Mouse (Mus musculus) liver, embryonic 16.5 days (tissue): ENCODE measurements around the gene Ror2. TPM values are rescaled to one million over a fixed set of nuclear protein-coding genes. Genes with fewer than 3 reads are reported as not detected.

Source experiments
- ATAC-seq: fragments of 200-750 bp; cut with Nextera tagmentation; 2 replicates; pipeline ENCODE4 v1.8.0; 2017; ENCODE audit warnings: low read depth, mild to moderate bottlenecking, moderate number of reproducible peaks, moderate library complexity
- H3K27ac ChIP-seq: fragments of 300-500 bp; sonication (generic); 2 replicates; pipeline ENCODE4 v1.5.1; 2014; ENCODE audit warnings: mild to moderate bottlenecking, low read length
- H3K27me3 ChIP-seq: fragments of 300-500 bp; sonication (generic); 2 replicates; pipeline ENCODE4 v1.6.1; 2014; ENCODE audit warnings: low read depth, low read length, mixed read lengths; ENCODE audit not compliant: control insufficient read depth, insufficient read depth
- H3K36me3 ChIP-seq: fragments of 300-500 bp; sonication (generic); 2 replicates; pipeline ENCODE4 v1.6.1; 2014; ENCODE audit warnings: mild to moderate bottlenecking; ENCODE audit not compliant: control insufficient read depth, insufficient read depth
- H3K4me1 ChIP-seq: fragments of 300-500 bp; sonication (generic); 2 replicates; pipeline ENCODE4 v1.6.1; 2014; ENCODE audit warnings: low read depth, low read length, mixed read lengths; ENCODE audit not compliant: control insufficient read depth
- H3K4me2 ChIP-seq: fragments of 300-500 bp; sonication (generic); 2 replicates; pipeline ENCODE4 v1.6.1; 2014; ENCODE audit warnings: low read depth, low read length, mixed read lengths
- H3K4me3 ChIP-seq: fragments of 300-500 bp; sonication (generic); 2 replicates; pipeline ENCODE4 v1.5.1; 2014; ENCODE audit warnings: low read depth, mild to moderate bottlenecking, low read length
- H3K9ac ChIP-seq: fragments of 300-500 bp; sonication (generic); 2 replicates; pipeline ENCODE4 v1.6.1; 2014; ENCODE audit warnings: low read depth, low read length
- H3K9me3 ChIP-seq: fragments of 300-500 bp; sonication (generic); replicated peaks from 2 replicates; pipeline ENCODE4 v1.6.1; 2016; ENCODE audit warnings: low read length; ENCODE audit not compliant: control insufficient read depth
- WGBS: fragments of 180-500 bp; shearing (Covaris S2); extraction: QIAGEN DNeasy Blood & Tissue Kit; methylation state at CpG from one replicate; pipeline ENCODE4 v1.1.7; 2014; ENCODE audit not compliant: insufficient replicate concordance; 5-methylcytosine and 5-hydroxymethylcytosine counted together
- polyA plus RNA-seq: library from polyadenylated mRNA; unstranded; fragments of >200 nt; fragmentation: Nextera tagmentation; extraction: Ambion mirVana; gene quantifications from 2 replicates; pipeline ENCODE4 v1.2.1, GENCODE M21; 2015

Ror2 gene
- polyA plus RNA-seq, 1 experiment from 2014 or later = 0.24 TPM

GRCm38 (mm10) chr13:53233381-53233780 is 52.5 kb downstream of the Ror2 start:
- Histone ChIP-seq H3K36me3 (no peaks in the 10 kb centered on the region), H3K4me2 (no peak overlapping the region), H3K9me3 (no peaks in the 10 kb centered on the region), H3K4me1 (no peaks in the 10 kb centered on the region), H3K27ac (no peak overlapping the region), H3K4me3 (no peak overlapping the region), H3K27me3 (peaks cover 3% of the 10 kb centered on the region), H3K9ac (no peak overlapping the region)
- ATAC-seq = no peak
- 26% methylated on average over 9 of the region's 9 CpGs for WGBS

DNA sequence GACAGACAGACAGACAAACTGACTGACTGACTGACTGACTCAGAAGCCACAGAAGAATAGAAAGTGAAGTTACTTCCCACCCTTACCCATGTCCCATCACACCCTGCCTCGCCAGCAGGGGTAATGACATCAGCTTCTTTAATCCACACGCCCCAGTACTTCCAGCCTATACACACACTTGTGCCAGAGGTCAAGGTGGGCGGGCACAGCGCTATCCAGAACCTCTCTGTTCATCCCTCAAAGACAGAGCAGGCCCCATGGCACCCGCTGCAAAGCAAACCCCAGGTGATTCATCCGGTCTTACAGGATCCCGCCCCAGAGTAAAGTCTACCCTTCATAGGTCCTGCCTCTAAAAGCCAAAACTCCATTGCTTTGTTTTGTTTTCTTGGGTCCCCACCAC is 53.5 kb downstream of the Ror2 start:
- peaks cover 2% of the 10 kb centered on the region for H3K27me3 ChIP-seq
- H3K9ac ChIP-seq = no peak overlapping the region
- no peak overlapping the region for H3K4me3 ChIP-seq
- no peak overlapping the region for H3K4me2 ChIP-seq
- H3K36me3 ChIP-seq = no peaks in the 10 kb centered on the region
- ATAC-seq = no peak
- 51% methylated on average over 7 of the region's 7 CpGs for WGBS
- no peaks in the 10 kb centered on the region for H3K9me3 ChIP-seq
- H3K27ac ChIP-seq = no peak overlapping the region
- no peaks in the 10 kb centered on the region for H3K4me1 ChIP-seq

DNA sequence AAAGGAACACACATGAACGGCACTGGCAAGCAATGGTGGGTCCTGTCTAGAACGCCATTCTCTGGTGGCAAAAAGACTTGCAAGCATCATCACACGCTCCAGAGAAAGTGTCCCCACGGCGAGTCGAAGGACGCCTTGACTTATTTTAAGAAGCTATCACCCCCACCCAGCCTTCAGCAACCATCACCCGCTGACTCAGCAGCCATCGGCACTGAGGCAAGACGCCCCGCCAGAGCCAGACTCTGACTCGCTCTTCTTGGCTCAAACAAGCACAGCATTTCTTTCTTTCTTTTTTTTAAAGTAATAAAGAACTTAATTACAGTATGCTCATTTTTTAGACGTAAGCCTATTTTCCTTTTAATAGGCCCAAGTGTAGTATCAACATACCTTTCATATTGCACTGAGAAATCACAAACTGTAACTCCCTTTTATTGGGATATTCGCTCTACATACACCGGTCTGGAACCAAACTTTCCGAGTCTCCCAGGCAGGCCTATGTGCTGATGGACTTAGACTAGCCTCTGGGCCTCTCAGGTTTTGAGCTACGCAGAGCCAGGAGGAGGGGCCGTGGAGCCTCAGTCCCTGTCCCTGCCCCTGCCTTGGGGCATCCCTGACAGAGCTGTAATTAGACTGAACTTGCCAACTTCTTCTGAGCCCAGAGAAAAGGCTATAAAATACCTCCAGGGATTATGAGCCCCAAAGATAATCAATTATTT is 55.3 kb downstream of the Ror2 start:
- Histone ChIP-seq H3K4me3 (no peak overlapping the region), H3K9me3 (no peaks in the 10 kb centered on the region), H3K27ac (no peak overlapping the region), H3K9ac (no peak overlapping the region), H3K4me1 (no peaks in the 10 kb centered on the region), H3K27me3 (no peaks in the 10 kb centered on the region; the same call in 1 of the 2 replicates), H3K4me2 (no peak overlapping the region), H3K36me3 (no peaks in the 10 kb centered on the region)
- ATAC-seq = no peak
- 70% methylated on average over 18 of the region's 18 CpGs for WGBS

DNA sequence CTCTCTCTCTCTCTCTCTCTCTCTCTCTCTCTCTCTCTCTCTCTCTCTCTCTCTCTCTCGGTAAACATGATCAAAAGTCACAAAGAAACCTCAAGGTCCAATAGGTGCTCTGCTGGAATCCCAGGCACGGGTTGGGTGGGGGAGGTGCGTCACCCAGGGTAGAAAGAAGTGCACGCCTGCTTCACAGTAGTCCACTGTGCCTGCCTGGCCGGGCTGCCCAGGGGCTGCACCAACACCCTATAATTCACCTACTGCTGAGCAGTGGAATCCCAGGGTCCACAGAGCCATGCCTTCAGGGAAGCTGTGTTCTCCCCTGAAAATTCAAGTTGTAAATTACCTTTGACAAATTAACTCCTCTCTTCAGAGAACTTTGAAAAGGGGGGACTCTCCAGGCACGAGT is 58.9 kb downstream of the Ror2 start:
- ATAC-seq = no peak
- Histone ChIP-seq H3K9ac (no peak overlapping the region), H3K36me3 (no peaks in the 10 kb centered on the region), H3K4me2 (no peak overlapping the region), H3K27me3 (no peaks in the 10 kb centered on the region), H3K9me3 (peaks cover 3% of the 10 kb centered on the region; the same call in 1 of the 2 replicates), H3K4me3 (no peak overlapping the region), H3K4me1 (no peaks in the 10 kb centered on the region), H3K27ac (no peak overlapping the region)
- 60% methylated on average over 6 of the region's 6 CpGs for WGBS

- 72% methylated on average over 7 of the region's 7 CpGs for WGBS
- Histone ChIP-seq H3K9me3 (peaks cover 3% of the 10 kb centered on the region; the same call in 1 of the 2 replicates), H3K4me2 (no peak overlapping the region), H3K9ac (no peak overlapping the region), H3K4me1 (no peaks in the 10 kb centered on the region), H3K36me3 (no peaks in the 10 kb centered on the region), H3K27me3 (no peaks in the 10 kb centered on the region), H3K27ac (no peak overlapping the region), H3K4me3 (no peak overlapping the region)
- ATAC-seq = no peak
Measured at GRCm38 (mm10) chr13:53226461-53226860, 59.5 kb downstream of the Ror2 start.

DNA sequence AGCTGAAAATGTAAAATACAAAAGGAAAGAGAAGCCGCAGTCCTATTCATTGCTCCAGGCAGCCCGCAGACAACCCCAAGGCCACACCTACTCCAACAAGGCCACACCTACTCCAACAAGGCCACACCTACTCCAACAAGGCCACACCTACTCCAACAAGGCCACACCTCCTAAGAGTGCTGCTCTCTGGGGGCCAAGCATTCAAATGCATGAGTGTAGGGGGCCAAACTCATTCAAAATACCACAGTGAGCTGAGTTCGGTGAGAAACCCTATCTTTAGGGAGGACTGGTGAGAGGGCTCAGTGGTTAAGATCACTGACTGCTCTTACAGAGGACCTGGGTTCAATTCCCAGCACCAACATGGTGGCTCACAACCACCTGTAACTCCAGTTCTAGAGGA is 60.0 kb downstream of the Ror2 start:
- Histone ChIP-seq H3K27ac (no peak overlapping the region), H3K9me3 (peaks cover 3% of the 10 kb centered on the region; the same call in 1 of the 2 replicates), H3K4me2 (no peak overlapping the region), H3K4me1 (no peaks in the 10 kb centered on the region), H3K36me3 (no peaks in the 10 kb centered on the region), H3K4me3 (no peak overlapping the region), H3K27me3 (no peaks in the 10 kb centered on the region), H3K9ac (no peak overlapping the region)
- ATAC-seq = no peak
- WGBS = 84% methylated on average over 3 of the region's 3 CpGs

DNA sequence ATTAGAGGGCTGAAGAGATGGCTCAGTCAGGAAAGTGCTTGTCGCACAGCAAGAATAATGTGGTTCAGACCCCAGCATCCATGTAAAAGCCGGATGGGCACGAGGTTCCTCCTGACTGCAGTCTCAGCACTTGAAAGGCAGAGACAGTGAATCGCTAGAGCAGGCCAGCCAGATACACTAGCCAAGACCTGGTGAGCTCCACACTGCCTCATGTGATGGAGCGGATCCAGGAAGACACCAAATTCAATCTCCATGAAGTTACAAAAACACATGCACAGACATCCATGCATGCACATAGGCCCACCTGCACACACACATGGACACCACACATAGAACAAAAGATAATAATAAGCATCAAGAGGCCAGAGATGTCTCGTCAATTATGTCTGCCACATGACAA is 64.7 kb downstream of the Ror2 start:
- H3K9ac ChIP-seq = no peak overlapping the region
- H3K27me3 ChIP-seq = no peaks in the 10 kb centered on the region
- H3K9me3 ChIP-seq = peaks cover 3% of the 10 kb centered on the region; the same call in 1 of the 2 replicates
- no peak overlapping the region for H3K4me2 ChIP-seq
- no peaks in the 10 kb centered on the region for H3K36me3 ChIP-seq
- H3K27ac ChIP-seq = no peak overlapping the region
- H3K4me1 ChIP-seq = no peaks in the 10 kb centered on the region
- H3K4me3 ChIP-seq = no peak overlapping the region
- 72% methylated on average over 6 of the region's 6 CpGs for WGBS
- ATAC-seq = no peak

DNA sequence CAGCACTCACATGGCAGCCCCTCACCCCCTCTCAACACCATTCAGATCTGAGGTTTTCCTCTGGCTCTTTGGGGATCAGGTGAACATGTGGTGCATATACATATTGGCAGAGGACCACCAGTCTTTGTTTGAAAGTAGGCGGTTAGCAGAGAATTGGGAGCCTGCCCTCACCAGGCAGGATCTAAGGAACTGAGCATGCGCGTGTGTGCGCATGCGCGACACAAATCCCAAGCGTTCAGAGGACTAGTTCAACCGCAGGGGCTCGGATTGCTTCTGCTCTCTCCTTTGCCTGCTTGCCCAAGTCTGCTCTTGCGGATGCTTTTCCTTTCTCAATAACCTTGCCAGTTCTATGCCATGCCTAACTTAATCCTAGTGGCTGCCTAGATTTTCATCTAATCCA is 66.0 kb downstream of the Ror2 start:
- Histone ChIP-seq H3K9me3 (peaks cover 2% of the 10 kb centered on the region; the same call in 1 of the 2 replicates), H3K4me3 (no peak overlapping the region), H3K27me3 (no peaks in the 10 kb centered on the region), H3K36me3 (no peaks in the 10 kb centered on the region), H3K4me2 (no peak overlapping the region), H3K9ac (no peak overlapping the region), H3K27ac (no peak overlapping the region), H3K4me1 (no peaks in the 10 kb centered on the region)
- ATAC-seq = no peak
- 81% methylated on average over 10 of the region's 10 CpGs for WGBS

DNA sequence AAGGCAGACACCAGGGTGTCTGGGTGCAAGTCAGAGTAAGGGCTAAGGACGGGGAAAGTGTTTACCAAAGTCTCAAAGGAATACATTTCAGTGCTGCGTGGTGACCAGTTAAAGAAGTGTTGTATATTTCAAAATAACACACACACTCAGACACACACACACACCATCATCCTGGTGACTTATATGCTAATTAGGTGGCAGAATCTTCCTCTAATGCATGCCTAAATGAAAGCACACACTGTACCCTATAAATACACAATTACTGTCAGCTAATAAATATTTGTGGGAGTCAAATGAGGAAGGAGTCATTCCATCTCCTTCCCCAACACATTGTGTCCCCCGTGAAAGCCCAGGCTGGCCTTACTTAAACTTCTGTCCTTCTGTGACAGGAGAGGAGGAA is 66.5 kb downstream of the Ror2 start:
- 48% methylated on average over 3 of the region's 3 CpGs for WGBS
- Histone ChIP-seq H3K4me1 (no peaks in the 10 kb centered on the region), H3K9ac (no peak overlapping the region), H3K4me3 (no peak overlapping the region), H3K27me3 (no peaks in the 10 kb centered on the region), H3K9me3 (no peaks in the 10 kb centered on the region), H3K36me3 (no peaks in the 10 kb centered on the region), H3K4me2 (no peak overlapping the region), H3K27ac (no peak overlapping the region)
- ATAC-seq = no peak
